Mouse (Mus musculus) midbrain, embryonic 13.5 days (tissue): ENCODE results near the gene Kazn. TPM values are rescaled to one million over a fixed set of nuclear protein-coding genes. Genes with fewer than 3 reads are reported as not detected.

Experiments used
- ATAC-seq: fragments of 200-750 bp; cut with Nextera tagmentation; 2 replicates; pipeline ENCODE4 v1.8.0; 2017; ENCODE audit warnings: mild to moderate bottlenecking, moderate TSS enrichment, moderate library complexity
- H3K27ac ChIP-seq: fragments of 300-500 bp; sonication (generic); 2 replicates; pipeline ENCODE4 v1.5.1; 2015; ENCODE audit warnings: inconsistent platforms, mild to moderate bottlenecking, moderate library complexity
- H3K27me3 ChIP-seq: fragments of 300-500 bp; sonication (generic); 2 replicates; pipeline ENCODE4 v1.6.1; 2015; ENCODE audit warnings: mild to moderate bottlenecking, inconsistent platforms
- H3K36me3 ChIP-seq: fragments of 300-500 bp; sonication (generic); 2 replicates; pipeline ENCODE4 v1.6.1; 2015; ENCODE audit warnings: mild to moderate bottlenecking, inconsistent platforms
- H3K4me1 ChIP-seq: fragments of 300-500 bp; sonication (generic); replicated peaks from 2 replicates; pipeline ENCODE4 v1.6.1; 2015; ENCODE audit warnings: inconsistent platforms
- H3K4me2 ChIP-seq: fragments of 300-500 bp; sonication (generic); replicated peaks from 2 replicates; pipeline ENCODE4 v1.6.1; 2015; ENCODE audit warnings: moderate library complexity, mild to moderate bottlenecking, inconsistent platforms
- H3K4me3 ChIP-seq: fragments of 300-500 bp; sonication (generic); replicated peaks from 2 replicates; pipeline ENCODE4 v1.5.1; 2015; ENCODE audit warnings: mild to moderate bottlenecking, inconsistent platforms
- H3K9ac ChIP-seq: fragments of 300-500 bp; sonication (generic); replicated peaks from 2 replicates; pipeline ENCODE4 v1.6.1; 2015; ENCODE audit warnings: mild to moderate bottlenecking, inconsistent platforms
- H3K9me3 ChIP-seq: fragments of 300-500 bp; sonication (generic); 2 replicates; pipeline ENCODE4 v1.6.1; 2016; ENCODE audit warnings: mild to moderate bottlenecking, inconsistent platforms
- WGBS: fragments of 180-500 bp; shearing (Covaris S2); methylation state at CpG from one replicate; pipeline ENCODE4 v1.1.7; 2015; 5-methylcytosine and 5-hydroxymethylcytosine counted together
- polyA plus RNA-seq: library from polyadenylated mRNA; unstranded; fragments of >200 nt; fragmentation: Nextera tagmentation; extraction: Ambion mirVana; gene quantifications from 2 replicates; pipeline ENCODE4 v1.2.1, GENCODE M21; 2015

Gene Kazn
- polyA plus RNA-seq, 1 experiment from 2014 or later: 23.5 TPM

GRCm38 (mm10) chr4:142170882-142171768 lies 68.1 kb downstream of the Kazn start:
- no peak overlapping the region for H3K4me3 ChIP-seq
- no peak for ATAC-seq
- H3K4me1 ChIP-seq: peaks cover 36% of the 10 kb centered on the region
- peaks cover 3% of the 10 kb centered on the region; the same call in 1 of the 2 replicates for H3K27me3 ChIP-seq
- no peaks in the 10 kb centered on the region for H3K36me3 ChIP-seq
- no peaks in the 10 kb centered on the region for H3K9me3 ChIP-seq
- no peak overlapping the region for H3K9ac ChIP-seq
- no peak overlapping the region for H3K27ac ChIP-seq
- H3K4me2 ChIP-seq: no peak overlapping the region
- WGBS: 56% methylated on average over 18 of the region's 18 CpGs

DNA sequence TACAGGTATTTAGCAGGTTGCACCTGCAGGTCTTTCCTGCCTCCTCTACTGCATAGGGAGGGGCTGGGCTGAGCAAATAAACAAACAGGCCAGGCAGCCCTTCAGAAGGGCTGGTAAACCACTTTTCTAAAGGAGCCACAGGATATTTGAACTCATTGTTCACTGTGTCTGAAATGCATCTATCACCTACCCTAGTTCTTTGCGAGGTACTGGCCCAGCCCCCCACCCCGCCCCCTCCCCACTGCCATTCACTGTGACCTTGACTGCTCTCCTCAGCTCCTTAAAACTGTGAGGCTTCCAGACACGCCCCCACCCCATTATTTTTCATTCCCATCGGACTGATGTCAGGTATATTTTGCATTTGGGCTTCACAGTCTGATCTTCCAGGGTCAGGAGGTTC lies 69.6 kb downstream of the Kazn start:
- Histone ChIP-seq H3K27me3 (peaks cover 3% of the 10 kb centered on the region; the same call in 1 of the 2 replicates), H3K27ac (no peak overlapping the region), H3K9ac (no peak overlapping the region), H3K4me2 (no peak overlapping the region), H3K36me3 (no peaks in the 10 kb centered on the region), H3K4me1 (peaks cover 43% of the 10 kb centered on the region), H3K4me3 (no peak overlapping the region), H3K9me3 (no peaks in the 10 kb centered on the region)
- ATAC-seq: no peak
- WGBS: 77% methylated on average over 4 of the region's 4 CpGs

DNA sequence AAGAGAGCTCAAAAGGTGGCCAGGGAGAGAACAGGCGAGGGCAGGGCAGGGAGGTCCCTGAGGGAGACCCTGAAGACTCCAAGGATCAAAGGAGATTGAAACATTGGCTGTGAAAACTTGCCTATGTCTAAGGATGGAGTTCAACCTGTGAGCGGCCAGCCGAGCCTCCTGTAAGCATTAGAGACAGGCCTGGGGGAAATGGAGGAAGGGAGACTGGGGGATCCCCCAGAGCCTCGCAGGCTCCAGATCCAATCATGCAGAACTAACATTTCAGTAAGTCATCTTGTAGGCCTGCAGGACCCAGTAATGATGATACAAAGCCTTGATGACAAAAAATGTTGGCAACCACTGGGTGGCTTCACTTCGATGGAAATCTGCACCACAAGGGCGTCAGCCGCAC lies 70.8 kb downstream of the Kazn start:
- ATAC-seq: no peak
- H3K27me3 ChIP-seq: peaks cover 3% of the 10 kb centered on the region; the same call in 1 of the 2 replicates

DNA sequence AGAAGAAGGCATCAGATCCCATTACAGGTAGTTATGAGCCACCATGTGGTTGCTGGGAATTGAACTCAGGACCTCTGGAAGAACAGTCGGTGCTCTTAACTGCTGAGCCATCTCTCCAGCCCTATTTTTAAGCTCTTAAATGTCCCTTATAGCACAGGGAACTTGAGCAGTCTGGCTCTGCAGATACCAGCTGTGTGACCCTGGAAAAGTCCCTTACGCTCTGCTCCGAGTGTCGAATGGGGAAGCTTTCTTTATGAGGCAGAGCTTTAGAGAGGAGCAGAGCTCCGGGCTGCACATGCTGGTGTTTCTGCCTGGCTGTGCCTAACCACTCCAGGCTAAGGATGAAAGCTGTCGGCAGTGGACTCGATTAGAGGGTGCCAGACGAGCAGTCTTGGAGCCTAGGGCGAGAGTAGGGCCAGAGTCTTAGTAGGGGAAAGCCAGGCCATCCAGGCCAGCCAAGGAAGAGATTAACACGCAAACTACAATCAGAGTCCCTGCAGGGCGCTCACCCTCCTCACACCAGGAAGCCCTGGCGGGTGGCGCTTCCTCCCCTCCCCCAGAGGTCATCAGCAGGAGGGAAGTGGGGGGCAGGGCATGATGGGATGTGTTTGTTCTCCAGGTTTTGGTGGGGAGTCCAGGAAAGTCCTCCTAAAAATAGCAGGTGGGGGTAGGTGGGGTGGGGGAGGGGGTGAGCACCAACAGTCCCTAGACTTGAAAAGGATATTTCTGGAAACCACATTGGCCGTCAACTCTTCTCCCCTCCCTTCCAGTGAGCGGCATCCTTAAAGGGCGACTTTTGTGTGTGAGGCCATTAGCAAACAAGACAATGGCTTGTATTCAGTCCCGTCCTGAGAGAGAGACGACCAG lies 73.1 kb downstream of the Kazn start:
- 12% methylated on average over 18 of the region's 18 CpGs for WGBS
- no peak overlapping the region for H3K4me2 ChIP-seq
- no peaks in the 10 kb centered on the region for H3K9me3 ChIP-seq
- no peak overlapping the region for H3K4me3 ChIP-seq
- H3K27ac ChIP-seq: 0 out of 2 replicates have a peak overlapping the region, but pooled peaks have one; percentile 6
- H3K4me1 ChIP-seq: peaks cover 18% of the 10 kb centered on the region
- ATAC-seq: 0 out of 2 replicates have a peak, but pooled peaks have one; percentile 15
- no peak overlapping the region for H3K9ac ChIP-seq
- peaks cover 3% of the 10 kb centered on the region; the same call in 1 of the 2 replicates for H3K27me3 ChIP-seq
- peaks cover 9% of the 10 kb centered on the region for H3K36me3 ChIP-seq

More for the DNA sequence above, 70.8 kb downstream of the Kazn start:
- H3K9ac ChIP-seq: no peak overlapping the region
- H3K4me3 ChIP-seq: no peak overlapping the region
- H3K27ac ChIP-seq: no peak overlapping the region
- no peak overlapping the region for H3K4me2 ChIP-seq
- H3K4me1 ChIP-seq: peaks cover 33% of the 10 kb centered on the region
- H3K36me3 ChIP-seq: no peaks in the 10 kb centered on the region
- no peaks in the 10 kb centered on the region for H3K9me3 ChIP-seq
- 87% methylated on average over 7 of the region's 7 CpGs for WGBS

DNA sequence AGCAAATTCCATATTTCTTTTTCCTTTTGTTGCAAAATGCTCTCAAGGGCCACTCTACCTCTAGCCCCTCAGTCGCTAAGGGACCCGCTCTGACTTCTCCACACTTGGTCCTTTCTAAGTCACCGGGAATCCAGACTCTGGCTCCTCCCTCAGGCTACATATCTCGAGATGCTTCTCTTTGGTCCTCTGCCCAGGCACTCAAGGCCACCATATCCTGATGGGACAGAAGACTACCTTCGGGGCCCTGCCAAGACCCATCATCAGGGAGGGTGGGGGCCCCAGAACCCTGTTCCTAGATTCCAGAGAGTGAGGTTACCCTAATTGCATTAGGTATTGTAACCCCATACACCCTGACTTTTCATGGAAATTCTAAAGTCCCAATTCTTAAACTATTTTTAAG lies 73.8 kb downstream of the Kazn start:
- Histone ChIP-seq H3K4me3 (no peak overlapping the region), H3K9me3 (no peaks in the 10 kb centered on the region), H3K4me1 (peaks cover 18% of the 10 kb centered on the region), H3K27ac (no peak overlapping the region), H3K36me3 (peaks cover 9% of the 10 kb centered on the region), H3K9ac (no peak overlapping the region), H3K4me2 (no peak overlapping the region), H3K27me3 (peaks cover 3% of the 10 kb centered on the region; the same call in 1 of the 2 replicates)
- 62% methylated on average over 5 of the region's 5 CpGs for WGBS
- ATAC-seq: no peak

DNA sequence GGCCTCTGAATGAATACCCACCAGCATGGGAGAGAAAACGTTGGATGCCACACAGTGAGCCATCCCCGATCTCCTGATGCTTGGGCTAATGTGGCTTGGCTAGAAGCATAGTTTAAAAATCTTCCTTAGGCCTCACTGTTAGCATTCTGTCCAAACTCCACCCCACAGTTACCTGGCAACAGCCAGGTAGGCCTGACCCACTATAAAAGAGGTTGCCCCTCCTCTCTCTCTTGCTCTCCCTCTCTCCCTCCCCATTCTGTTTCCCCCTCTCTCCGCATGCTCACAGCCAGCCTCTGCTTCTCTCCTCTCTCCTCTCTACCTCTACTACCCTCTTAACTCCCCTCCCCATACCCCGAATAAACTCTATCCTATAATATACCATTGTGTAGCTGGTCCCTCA lies 74.8 kb downstream of the Kazn start:
- no peak overlapping the region for H3K9ac ChIP-seq
- no peak for ATAC-seq
- no peak overlapping the region for H3K4me3 ChIP-seq
- no peak overlapping the region for H3K4me2 ChIP-seq
- WGBS: 44% methylated on average over 4 of the region's 4 CpGs
- peaks cover 3% of the 10 kb centered on the region; the same call in 1 of the 2 replicates for H3K27me3 ChIP-seq
- H3K36me3 ChIP-seq: peaks cover 9% of the 10 kb centered on the region
- no peak overlapping the region for H3K27ac ChIP-seq
- H3K9me3 ChIP-seq: no peaks in the 10 kb centered on the region
- peaks cover 18% of the 10 kb centered on the region for H3K4me1 ChIP-seq

DNA sequence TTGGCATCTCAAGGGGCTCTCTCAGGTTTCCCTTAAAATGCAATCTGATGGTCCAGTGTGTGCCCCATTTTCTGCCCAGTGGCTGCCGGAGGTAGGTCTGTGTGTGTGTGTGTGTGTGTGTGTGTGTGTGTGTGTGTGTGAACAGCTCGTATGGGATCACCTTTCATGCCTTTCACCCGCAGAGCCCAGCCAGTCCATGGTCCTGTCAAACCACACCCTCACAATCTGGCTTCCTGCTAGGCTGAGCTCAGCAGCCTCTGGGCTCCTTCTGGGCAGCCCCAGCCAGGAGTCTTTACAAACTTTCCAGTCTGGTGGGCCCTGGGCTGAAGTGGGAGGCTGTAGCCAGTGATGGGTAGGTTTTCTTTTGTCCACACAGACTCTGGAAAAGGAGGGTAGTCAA lies 75.3 kb downstream of the Kazn start:
- Histone ChIP-seq H3K27ac (no peak overlapping the region), H3K4me2 (no peak overlapping the region), H3K4me1 (peaks cover 21% of the 10 kb centered on the region), H3K9me3 (no peaks in the 10 kb centered on the region), H3K36me3 (peaks cover 9% of the 10 kb centered on the region), H3K27me3 (peaks cover 3% of the 10 kb centered on the region; the same call in 1 of the 2 replicates), H3K9ac (no peak overlapping the region), H3K4me3 (no peak overlapping the region)
- no peak for ATAC-seq
- 84% methylated on average over 2 of the region's 3 CpGs for WGBS

DNA sequence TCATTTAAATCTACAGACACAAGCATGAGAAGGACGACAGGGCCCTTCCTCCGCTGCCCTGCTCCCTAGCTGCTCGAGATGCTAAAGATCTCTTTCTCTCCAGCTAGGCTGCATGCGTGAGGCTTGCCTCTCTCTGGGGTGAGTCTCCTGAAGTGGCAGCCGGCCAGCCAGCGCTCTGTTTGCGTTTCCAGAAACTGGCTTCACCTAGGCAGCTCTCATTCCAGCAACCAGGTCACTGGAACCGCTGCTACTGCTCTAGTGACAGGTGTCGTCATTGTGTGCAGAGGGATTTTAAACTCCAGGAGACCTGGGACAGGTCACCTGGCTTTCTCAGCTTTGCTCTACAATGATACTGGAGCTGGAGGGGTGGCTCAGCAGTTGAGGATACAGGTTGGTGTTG lies 76.5 kb downstream of the Kazn start:
- Histone ChIP-seq H3K36me3 (peaks cover 14% of the 10 kb centered on the region), H3K9me3 (no peaks in the 10 kb centered on the region), H3K27ac (no peak overlapping the region), H3K4me2 (no peak overlapping the region), H3K9ac (no peak overlapping the region), H3K4me3 (no peak overlapping the region), H3K27me3 (peaks cover 3% of the 10 kb centered on the region; the same call in 1 of the 2 replicates), H3K4me1 (peaks cover 21% of the 10 kb centered on the region)
- no peak for ATAC-seq
- WGBS: 90% methylated on average over 9 of the region's 9 CpGs

GRCm38 (mm10) chr4:142162102-142162501 lies 77.1 kb downstream of the Kazn start:
- Histone ChIP-seq H3K27ac (no peak overlapping the region), H3K4me1 (peaks cover 21% of the 10 kb centered on the region), H3K9ac (no peak overlapping the region), H3K4me2 (no peak overlapping the region), H3K4me3 (no peak overlapping the region), H3K36me3 (peaks cover 20% of the 10 kb centered on the region), H3K9me3 (no peaks in the 10 kb centered on the region), H3K27me3 (no peaks in the 10 kb centered on the region)
- WGBS: 100% methylated on average over 2 of the region's 2 CpGs
- no peak for ATAC-seq

- Histone ChIP-seq H3K4me2 (no peak overlapping the region), H3K9me3 (no peaks in the 10 kb centered on the region), H3K27me3 (no peaks in the 10 kb centered on the region), H3K4me1 (0 out of 2 replicates have a peak, but pooled peaks cover 6% of the 10 kb centered on the region), H3K27ac (no peak overlapping the region; the same call in 1 of the 2 replicates), H3K36me3 (peaks cover 26% of the 10 kb centered on the region), H3K9ac (no peak overlapping the region), H3K4me3 (no peak overlapping the region)
- ATAC-seq: no peak
- 43% methylated on average over 8 of the region's 8 CpGs for WGBS
Observed at GRCm38 (mm10) chr4:142160041-142160440, 79.2 kb downstream of the Kazn start.

DNA sequence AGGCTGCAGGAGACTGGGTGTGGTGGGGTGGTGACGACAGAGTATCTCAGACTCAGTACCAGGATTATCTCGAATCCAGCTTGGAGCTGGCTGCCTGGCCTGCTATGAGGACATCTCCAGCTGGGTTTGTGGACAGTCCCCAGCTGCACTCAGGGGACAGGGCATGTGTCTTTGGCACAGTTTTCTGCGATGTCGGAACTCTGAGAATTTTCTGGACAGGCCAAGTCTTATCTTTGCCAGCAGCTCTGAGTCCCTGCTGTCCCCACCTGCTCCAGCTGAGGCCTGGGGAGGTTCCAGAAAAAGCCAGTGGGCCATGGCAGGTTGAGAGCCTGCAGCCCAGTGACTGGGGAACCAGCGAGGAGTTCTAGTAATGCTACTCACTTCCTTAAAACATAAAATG lies 82.7 kb downstream of the Kazn start:
- Histone ChIP-seq H3K27me3 (no peaks in the 10 kb centered on the region), H3K36me3 (peaks cover 17% of the 10 kb centered on the region), H3K9me3 (no peaks in the 10 kb centered on the region), H3K4me3 (no peak overlapping the region), H3K9ac (no peak overlapping the region), H3K4me1 (peaks cover 7% of the 10 kb centered on the region; the same call in 1 of the 2 replicates), H3K27ac (no peak overlapping the region), H3K4me2 (no peak overlapping the region)
- no peak for ATAC-seq
- 87% methylated on average over 5 of the region's 5 CpGs for WGBS

DNA sequence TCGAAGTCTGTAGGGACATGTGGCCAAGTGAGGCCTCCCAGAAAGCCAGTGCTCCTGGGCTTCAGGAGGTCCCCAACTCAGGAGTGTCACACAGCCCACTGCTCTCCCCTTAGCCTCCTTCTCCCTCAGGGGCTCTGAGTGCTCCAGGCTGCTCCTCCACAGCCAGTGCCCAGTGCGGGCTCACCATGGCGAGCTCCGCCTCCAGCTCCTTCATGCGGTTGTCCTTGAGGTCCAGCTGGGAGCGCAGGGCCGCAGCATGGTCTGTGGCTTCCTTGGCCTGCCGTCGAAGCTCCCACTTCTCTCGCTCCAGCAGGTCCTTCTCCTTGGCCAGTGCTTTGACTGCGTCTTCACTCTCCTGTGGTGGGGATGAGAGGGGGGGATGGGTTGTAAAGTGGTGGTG lies 85.0 kb downstream of the Kazn start:
- H3K4me3 ChIP-seq: no peak overlapping the region
- no peaks in the 10 kb centered on the region for H3K9me3 ChIP-seq
- H3K4me2 ChIP-seq: no peak overlapping the region
- H3K27ac ChIP-seq: no peak overlapping the region
- WGBS: 63% methylated on average over 11 of the region's 11 CpGs
- no peak overlapping the region for H3K9ac ChIP-seq
- H3K36me3 ChIP-seq: peaks cover 24% of the 10 kb centered on the region
- ATAC-seq: no peak
- peaks cover 6% of the 10 kb centered on the region; the same call in 1 of the 2 replicates for H3K4me1 ChIP-seq
- no peaks in the 10 kb centered on the region for H3K27me3 ChIP-seq
